8 mouse cellular contexts compared by ENCODE assay signal in genomic region chr14:29696131-29696530, GRCm38 (mm10). TPM values are rescaled to one million over a fixed set of nuclear protein-coding genes. Genes with fewer than 3 reads are reported as not detected.
DNase-seq lines count a peak whose midpoint lies in the region; ATAC-seq and TF ChIP-seq lines count a peak whose summit lies in the region.

No protein-coding gene starts in this region.

- peaks cover 8% of the 10 kb centered on the region for H3K27me3 ChIP-seq in Patski
- H3K27me3 ChIP-seq in midbrain, embryonic 10.5 days (ENCODE audit: low read depth, poor library complexity, severe bottlenecking) = no peaks in the 10 kb centered on the region
- no peaks in the 10 kb centered on the region for H3K27me3 ChIP-seq in stomach, postnatal 0 days (ENCODE audit: control insufficient read depth, insufficient read depth, low read length)

- in situ Hi-C loops in Patski (cut with MboI; ENCODE audit: low pct_unique_long_range_greater_than_20kb) = no loop called here

- H3K27ac ChIP-seq in midbrain, embryonic 10.5 days (replicated peaks) = no peak overlapping the region
- H3K27ac ChIP-seq in stomach, postnatal 0 days (replicated peaks) = no peak overlapping the region

- no peak overlapping the region for H3K9ac ChIP-seq in stomach, postnatal 0 days (ENCODE audit: low read length)

- POLR2A ChIA-PET in Patski (lab: Charles Lee) = no interaction called here

- H3K4me1 ChIP-seq in midbrain, embryonic 10.5 days = no peaks in the 10 kb centered on the region
- H3K4me1 ChIP-seq in stomach, postnatal 0 days (replicated peaks; ENCODE audit: control insufficient read depth, insufficient read depth) = no peaks in the 10 kb centered on the region

- no peaks in the 10 kb centered on the region for H3K9me3 ChIP-seq in midbrain, embryonic 10.5 days (replicated peaks)
- H3K9me3 ChIP-seq in stomach, postnatal 0 days (ENCODE audit: control insufficient read depth, low read length) = no peaks in the 10 kb centered on the region

- 8% methylated on average over 3 of the region's 3 CpGs for WGBS in midbrain, embryonic 10.5 days
- 8% methylated on average over 3 of the region's 3 CpGs for WGBS in stomach, postnatal 0 days

- DNase-seq in 416B (ENCODE audit: low read depth) (peak; percentile 7), Patski (ENCODE audit: low read depth, low spot score) (no peak)
- DNase-seq in embryo, embryonic 10 days (ENCODE audit: low spot score) = peak; percentile 73
- DNase-seq in heart, postnatal 4 days = peak; percentile 41
- peak; percentile 61 to 69 for DNase-seq in layer of hippocampus, postnatal 14 days (ENCODE audit: low spot score in 2 of 2)
- DNase-seq in midbrain, embryonic 10.5 days (ENCODE audit: low spot score) = peak; percentile 42
- peak; percentile 34 for DNase-seq in stomach, postnatal 0 days (ENCODE audit: low spot score)

- H3K4me3 ChIP-seq in midbrain, embryonic 10.5 days = no peak overlapping the region
- H3K4me3 ChIP-seq in stomach, postnatal 0 days (ENCODE audit: low read depth, low read length) = no peak overlapping the region

- TF ChIP-seq EP300 in stomach, postnatal 0 days (optimal IDR thresholded peaks at IDR 0.05) = no peak

- ATAC-seq in Patski = no peak
- no peak for ATAC-seq in stomach, postnatal 0 days (ENCODE audit: low FRiP score, low TSS enrichment)
- no peak for ATAC-seq in erythroblast, adult 5-6 weeks (replicated peaks; ENCODE audit: low FRiP score, poor library complexity, severe bottlenecking)

- no peaks in the 10 kb centered on the region for H3K36me3 ChIP-seq in midbrain, embryonic 10.5 days
- no peaks in the 10 kb centered on the region for H3K36me3 ChIP-seq in stomach, postnatal 0 days (ENCODE audit: control insufficient read depth, insufficient read depth, low read length)

- peak; percentile 52 for TF ChIP-seq CTCF in Patski (IDR thresholded peaks at IDR 0.05)
- TF ChIP-seq CTCF in stomach, postnatal 0 days (IDR thresholded peaks at IDR 0.05; ENCODE audit: low read depth) = peak; percentile 77

- H3K4me2 ChIP-seq in stomach, postnatal 0 days (replicated peaks; ENCODE audit: low read depth) = no peak overlapping the region

- CTCF ChIA-PET in Patski (lab: Charles Lee) = no interaction called here

RNA-seq across cellular contexts. Expression of gene Cacna2d3, which starts 25.5 kb away (rescaled TPM):
- polyA plus RNA-seq in Patski (2021) = 0.06 TPM
- total RNA-seq in heart, postnatal 4 days (2021) = under 1 TPM; 0.23 to 0.31 TPM
- total RNA-seq in layer of hippocampus, postnatal 14 days (2021) = 100 to 1,000 TPM; 115 to 117 TPM
- 5.6 and 12.2 TPM in 2 replicates for polyA plus RNA-seq in midbrain, embryonic 10.5 days (2016; fragmentation: Nextera tagmentation; extraction: Ambion mirVana)
- 0.98 and 1.1 TPM in 2 replicates for polyA plus RNA-seq in stomach, postnatal 0 days (2015; fragmentation: Nextera tagmentation; extraction: Ambion mirVana)
- not detected in 2 replicates for total RNA-seq in erythroblast, adult 5-6 weeks (2015; ENCODE audit: low replicate concordance)
- total RNA-seq in erythroblast, adult 5-6 weeks (2017; ENCODE audit: low replicate concordance) = 0.28 TPM in 1 of 2 replicates, not detected in the other

Comparison
In these comparisons a context has a peak if more than half of its experiments do, and no peak if none do; other contexts are left out.
1. RNA of gene Cacna2d3, which starts 25.5 kb away (total RNA-seq): 115 to 117 TPM in layer of hippocampus, postnatal 14 days; 0.23 to 0.31 TPM in heart, postnatal 4 days and 0.28 TPM in erythroblast, adult 5-6 weeks; every median in the first group is over 10 times any median in the second.